Mouse (Mus musculus): Measurements from ENCODE around the gene Ppp1r13b.

Gene Ppp1r13b

GRCm38 (mm10) chr12:111907970-111908681 is at the start of gene Ppp1r13b:
Gene Ppp1r13b, minus strand, starts transcription at chr12:111908110.
- ChIA-PET POLR2A (interaction anchor here in 2 of 4 experiments (1.0 to 2.3 kb wide), 5 partner anchors 18 to 65 kb away, joined by 3 to 12 read pairs (median 5); no protein-coding TSS in a partner anchor), CTCF (no interaction called here)

- ChIA-PET CTCF (no interaction called here), POLR2A (no interaction called here)
Measured at GRCm38 (mm10) chr12:111956173-111956572, 48.3 kb upstream of the Ppp1r13b start.

GRCm38 (mm10) chr12:111951701-111952100 is 43.8 kb upstream of the Ppp1r13b start:
- CTCF ChIA-PET, result interaction anchor here in 2 of 4 experiments (0.6 to 0.7 kb wide), 2 partner anchors 15 to 74 kb away, joined by 3 to 4 read pairs; partner anchors contain the start of gene Atp5mpl (in 1 of the 2)
- POLR2A ChIA-PET, result interaction anchor here (0.6 to 1.7 kb wide), 6 partner anchors 9 to 225 kb away, joined by 3 to 4 read pairs (median 3); partner anchors contain the start of gene Atp5mpl (in 1 of the 4)

- ChIA-PET CTCF (interaction anchor here in 3 of 4 experiments (0.5 to 1.3 kb wide), 3 partner anchors 12 to 70 kb away, joined by 3 to 4 read pairs (median 4); no protein-coding TSS in a partner anchor), POLR2A (interaction anchor here in 2 of 4 experiments (1.2 to 1.7 kb wide), 4 partner anchors 10 to 17 kb away, joined by 3 to 4 read pairs (median 3); partner anchors contain the start of gene Atp5mpl (in 1 of the 2))
Measured at GRCm38 (mm10) chr12:111950486-111950885, 42.6 kb upstream of the Ppp1r13b start.

GRCm38 (mm10) chr12:111946716-111947115 is 38.8 kb upstream of the Ppp1r13b start:
- CTCF ChIA-PET, result interaction anchor here in 2 of 4 experiments (0.6 to 1.9 kb wide), 9 partner anchors 11 to 545 kb away, joined by 3 to 7 read pairs (median 4); no protein-coding TSS in a partner anchor
- POLR2A ChIA-PET, result interaction anchor here in 2 of 4 experiments (1.5 to 3.3 kb wide), 2 partner anchors 9 to 10 kb away, joined by 4 to 17 read pairs; no protein-coding TSS in a partner anchor

- CTCF ChIA-PET, result interaction anchor here in 2 of 4 experiments (0.6 to 1.9 kb wide), 9 partner anchors 12 to 545 kb away, joined by 3 to 7 read pairs (median 4); no protein-coding TSS in a partner anchor
- POLR2A ChIA-PET, result interaction anchor here in 2 of 4 experiments (0.6 to 3.3 kb wide), 4 partner anchors 8 to 134 kb away, joined by 4 to 17 read pairs (median 6); no protein-coding TSS in a partner anchor
Measured at GRCm38 (mm10) chr12:111945765-111946655, 38.1 kb upstream of the Ppp1r13b start.

GRCm38 (mm10) chr12:111945115-111945514 is 37.2 kb upstream of the Ppp1r13b start:
- ChIA-PET CTCF (no interaction called here), POLR2A (interaction anchor here in 2 of 4 experiments (0.7 to 3.3 kb wide), 4 partner anchors 8 to 58 kb away, joined by 3 to 17 read pairs (median 6); no protein-coding TSS in a partner anchor)

GRCm38 (mm10) chr12:111944065-111944987 is 36.4 kb upstream of the Ppp1r13b start:
- ChIA-PET POLR2A (interaction anchor here in 2 of 4 experiments (0.8 to 3.3 kb wide), 3 partner anchors 7 to 10 kb away, joined by 3 to 17 read pairs (median 9); no protein-coding TSS in a partner anchor), CTCF (interaction anchor here in 2 of 4 experiments (1.0 to 1.3 kb wide), 2 partner anchors 14 to 27 kb away, joined by 3 read pairs; no protein-coding TSS in a partner anchor)

GRCm38 (mm10) chr12:111943421-111944064 is 35.6 kb upstream of the Ppp1r13b start:
- ChIA-PET CTCF (interaction anchor here in 3 of 4 experiments (0.7 to 1.3 kb wide), 3 partner anchors 15 to 26 kb away, joined by 3 read pairs; no protein-coding TSS in a partner anchor), POLR2A (interaction anchor here in 3 of 4 experiments (0.8 to 1.9 kb wide), 4 partner anchors 8 to 10 kb away, joined by 3 to 11 read pairs (median 4); no protein-coding TSS in a partner anchor)

GRCm38 (mm10) chr12:111938623-111939177 is 30.8 kb upstream of the Ppp1r13b start:
- ChIA-PET CTCF (interaction anchor here (0.6 to 3.6 kb wide), 6 partner anchors 12 to 616 kb away, joined by 3 to 13 read pairs (median 4); partner anchors contain the start of gene Atp5mpl (in 1 of the 4)), POLR2A (interaction anchor here (0.6 to 4.0 kb wide), 29 partner anchors 9 to 855 kb away, joined by 3 to 16 read pairs (median 4); partner anchors contain the start of genes Eif5 (in 2 of the 4), Atp5mpl (in 1 of the 4), Ckb (in 1 of the 4) and Ppp1r13b (in 1 of the 4))

- ChIA-PET CTCF (interaction anchor here in 3 of 4 experiments (0.6 to 2.6 kb wide), 10 partner anchors 20 to 512 kb away, joined by 3 to 18 read pairs (median 3); partner anchors contain the start of gene Atp5mpl (in 2 of the 3)), POLR2A (interaction anchor here in 3 of 4 experiments (0.6 to 4.0 kb wide), 29 partner anchors 9 to 624 kb away, joined by 3 to 17 read pairs (median 4); partner anchors contain the start of genes Atp5mpl (in 2 of the 3), Ckb (in 2 of the 3), Ppp1r13b (in 1 of the 3) and Tdrd9 (in 1 of the 3))
Measured at GRCm38 (mm10) chr12:111936706-111937550, 29.0 kb upstream of the Ppp1r13b start.

GRCm38 (mm10) chr12:111933971-111934370 is 26.1 kb upstream of the Ppp1r13b start:
- CTCF ChIA-PET, result interaction anchor here in 2 of 4 experiments (0.8 to 1.5 kb wide), 2 partner anchors 11 to 13 kb away, joined by 3 to 4 read pairs; no protein-coding TSS in a partner anchor
- POLR2A ChIA-PET, result interaction anchor here in 3 of 4 experiments (0.5 to 2.6 kb wide), 12 partner anchors 9 to 381 kb away, joined by 3 to 11 read pairs (median 4); partner anchors contain the start of genes Atp5mpl (in 1 of the 3), Ckb (in 1 of the 3), Xrcc3 (in 1 of the 3) and Zfyve21 (in 1 of the 3)

GRCm38 (mm10) chr12:111933032-111933704 is 25.3 kb upstream of the Ppp1r13b start:
- ChIA-PET CTCF (interaction anchor here in 3 of 4 experiments (0.8 to 1.5 kb wide), 3 partner anchors 10 to 25 kb away, joined by 3 to 4 read pairs (median 3); no protein-coding TSS in a partner anchor), POLR2A (interaction anchor here in 3 of 4 experiments (0.5 to 2.6 kb wide), 16 partner anchors 9 to 381 kb away, joined by 3 to 11 read pairs (median 4); partner anchors contain the start of genes Atp5mpl (in 1 of the 3), Ckb (in 1 of the 3), Xrcc3 (in 1 of the 3) and Zfyve21 (in 1 of the 3))

- POLR2A ChIA-PET, result interaction anchor here in 3 of 4 experiments (0.5 to 1.5 kb wide), 5 partner anchors 11 to 235 kb away, joined by 3 to 4 read pairs (median 3); no protein-coding TSS in a partner anchor
Measured at GRCm38 (mm10) chr12:111932513-111932912, 24.6 kb upstream of the Ppp1r13b start.

More at GRCm38 (mm10) chr12:111932513-111932912, 24.6 kb upstream of the Ppp1r13b start:
- CTCF ChIA-PET, result interaction anchor here in 1 of 4 experiments (1.2 kb wide), 1 partner anchor 25 kb away, joined by 3 read pairs; no protein-coding TSS in a partner anchor

All from embryonic stem cell, embryonic (primary cell).